Mouse (Mus musculus) neural tube, embryonic 15.5 days (tissue): ENCODE data around the gene Pfdn6. TPM values are rescaled to one million over a fixed set of nuclear protein-coding genes. Genes with fewer than 3 reads are reported as not detected.

Experiments
- ATAC-seq: fragments of 200-750 bp; cut with Nextera tagmentation; 2 replicates; pipeline ENCODE4 v1.8.0; 2017; ENCODE audit warnings: mild to moderate bottlenecking, moderate TSS enrichment, moderate library complexity; ENCODE audit not compliant: low FRiP score
- H3K27ac ChIP-seq: fragments of 300-500 bp; sonication (generic); replicated peaks from 2 replicates; pipeline ENCODE4 v1.5.1; 2015; ENCODE audit warnings: mild to moderate bottlenecking, inconsistent platforms
- H3K27me3 ChIP-seq: fragments of 300-500 bp; sonication (generic); replicated peaks from 2 replicates; pipeline ENCODE4 v1.6.1; 2015; ENCODE audit warnings: inconsistent platforms
- H3K36me3 ChIP-seq: fragments of 300-500 bp; sonication (generic); 2 replicates; pipeline ENCODE4 v1.6.1; 2015; ENCODE audit warnings: inconsistent platforms
- H3K4me1 ChIP-seq: fragments of 300-500 bp; sonication (generic); 2 replicates; pipeline ENCODE4 v1.6.1; 2015; ENCODE audit warnings: inconsistent platforms
- H3K4me2 ChIP-seq: fragments of 300-500 bp; sonication (generic); 2 replicates; pipeline ENCODE4 v1.6.1; 2015; ENCODE audit warnings: inconsistent platforms, mild to moderate bottlenecking, moderate library complexity
- H3K4me3 ChIP-seq: fragments of 300-500 bp; sonication (generic); replicated peaks from 2 replicates; pipeline ENCODE4 v1.5.1; 2015; ENCODE audit warnings: mild to moderate bottlenecking, inconsistent platforms
- H3K9ac ChIP-seq: fragments of 300-500 bp; sonication (generic); replicated peaks from 2 replicates; pipeline ENCODE4 v1.6.1; 2015; ENCODE audit warnings: mild to moderate bottlenecking, inconsistent platforms
- H3K9me3 ChIP-seq: fragments of 300-500 bp; sonication (generic); replicated peaks from 2 replicates; pipeline ENCODE4 v1.6.1; 2016; ENCODE audit warnings: inconsistent platforms
- whole genome bisulfite sequencing: fragments of 180-500 bp; shearing (Covaris S2); methylation state at CpG from one replicate; pipeline ENCODE4 v1.1.7; 2015; ENCODE audit warnings: mixed read lengths; 5-methylcytosine and 5-hydroxymethylcytosine counted together
- polyA plus RNA-seq: library from polyadenylated mRNA; unstranded; fragments of >200 nt; fragmentation: Nextera tagmentation; extraction: Ambion mirVana; gene quantifications from 2 replicates; pipeline ENCODE4 v1.2.1, GENCODE M21; 2015

Gene Pfdn6
- polyA plus RNA-seq, 1 experiment from 2014 or later = 183 TPM

- peaks cover 53% of the 10 kb centered on the region for H3K4me1 ChIP-seq
- peak overlapping the region; percentile 45 for H3K4me3 ChIP-seq
- 2% methylated on average over 52 of the region's 52 CpGs for WGBS
- H3K9me3 ChIP-seq = no peaks in the 10 kb centered on the region
- peak overlapping the region; percentile 70 for H3K4me2 ChIP-seq
- no peak for ATAC-seq
- no peaks in the 10 kb centered on the region for H3K27me3 ChIP-seq
- peak overlapping the region; percentile 60 for H3K27ac ChIP-seq
- peak overlapping the region; percentile 57 for H3K9ac ChIP-seq
- H3K36me3 ChIP-seq = peaks cover 13% of the 10 kb centered on the region; the same call in 1 of the 2 replicates
These were observed 20.5 kb downstream of the Pfdn6 start for GRCm38 (mm10) chr17:33919351-33920281.

- no peak for ATAC-seq
- peak overlapping the region; percentile 70 for H3K4me2 ChIP-seq
- H3K36me3 ChIP-seq = peaks cover 23% of the 10 kb centered on the region
- H3K27ac ChIP-seq = no peak overlapping the region
- H3K4me3 ChIP-seq = peak overlapping the region; percentile 45
- 62% methylated on average over 37 of the region's 37 CpGs for WGBS
- H3K9ac ChIP-seq = no peak overlapping the region
- H3K4me1 ChIP-seq = peaks cover 64% of the 10 kb centered on the region
- no peaks in the 10 kb centered on the region for H3K27me3 ChIP-seq
- H3K9me3 ChIP-seq = no peaks in the 10 kb centered on the region
These were observed 21.6 kb downstream of the Pfdn6 start for GRCm38 (mm10) chr17:33918293-33919203.

- WGBS = 80% methylated on average over 18 of the region's 18 CpGs
- Histone ChIP-seq H3K9ac (no peak overlapping the region), H3K27me3 (no peaks in the 10 kb centered on the region), H3K4me2 (0 out of 2 replicates have a peak overlapping the region, but pooled peaks have one; percentile 79), H3K36me3 (peaks cover 29% of the 10 kb centered on the region), H3K4me3 (no peak overlapping the region), H3K9me3 (no peaks in the 10 kb centered on the region), H3K27ac (no peak overlapping the region), H3K4me1 (peaks cover 66% of the 10 kb centered on the region)
- ATAC-seq = no peak
These were observed 22.4 kb downstream of the Pfdn6 start for GRCm38 (mm10) chr17:33917656-33918292.

- Histone ChIP-seq H3K9me3 (no peaks in the 10 kb centered on the region), H3K9ac (peak overlapping the region; percentile 49; the same call in 1 of the 2 replicates), H3K27ac (no peak overlapping the region), H3K36me3 (peaks cover 33% of the 10 kb centered on the region), H3K4me1 (peaks cover 72% of the 10 kb centered on the region), H3K27me3 (no peaks in the 10 kb centered on the region), H3K4me2 (peak overlapping the region; percentile 79), H3K4me3 (peak overlapping the region; percentile 54)
- no peak for ATAC-seq
- WGBS = 75% methylated on average over 31 of the region's 31 CpGs
These were observed 23.1 kb downstream of the Pfdn6 start for GRCm38 (mm10) chr17:33916847-33917655.

- Histone ChIP-seq H3K27ac (peak overlapping the region; percentile 88), H3K36me3 (peaks cover 41% of the 10 kb centered on the region), H3K4me3 (peak overlapping the region; percentile 54), H3K9me3 (no peaks in the 10 kb centered on the region), H3K4me1 (peaks cover 78% of the 10 kb centered on the region), H3K27me3 (no peaks in the 10 kb centered on the region), H3K4me2 (peak overlapping the region; percentile 79), H3K9ac (peak overlapping the region; percentile 49)
- ATAC-seq = peak; percentile 42
- under 1% methylated on average over 16 of the region's 20 CpGs for WGBS
These were observed 23.8 kb downstream of the Pfdn6 start for GRCm38 (mm10) chr17:33916294-33916693.

GRCm38 (mm10) chr17:33915671-33916250 lies 24.4 kb downstream of the Pfdn6 start, which contains the start of the genes Tapbp and Zbtb22:
Gene Tapbp (plus strand): TSS chr17:33915899.
Gene Zbtb22 (plus strand): TSS chr17:33915904.
- H3K4me1 ChIP-seq = peaks cover 79% of the 10 kb centered on the region

GRCm38 (mm10) chr17:33914969-33915391 lies 25.2 kb downstream of the Pfdn6 start:
- Histone ChIP-seq H3K4me1 (peaks cover 79% of the 10 kb centered on the region), H3K27me3 (no peaks in the 10 kb centered on the region), H3K4me2 (peak overlapping the region; percentile 79), H3K9ac (no peak overlapping the region), H3K9me3 (no peaks in the 10 kb centered on the region), H3K4me3 (0 out of 2 replicates have a peak overlapping the region, but pooled peaks have one; percentile 54), H3K27ac (no peak overlapping the region; the same call in 1 of the 2 replicates), H3K36me3 (peaks cover 43% of the 10 kb centered on the region)
- 68% methylated on average over 13 of the region's 13 CpGs for WGBS
- ATAC-seq = no peak

More at GRCm38 (mm10) chr17:33915671-33916250, 24.4 kb downstream of the Pfdn6 start, which contains the start of the genes Tapbp and Zbtb22:
- H3K9me3 ChIP-seq = no peaks in the 10 kb centered on the region
- H3K9ac ChIP-seq = peak within 1 kb of the TSS; percentile 49
- WGBS = under 1% methylated on average over 34 of the region's 34 CpGs
- peaks cover 43% of the 10 kb centered on the region for H3K36me3 ChIP-seq
- no peaks in the 10 kb centered on the region for H3K27me3 ChIP-seq
- peak; percentile 89 for ATAC-seq
- H3K4me2 ChIP-seq = peak within 1 kb of the TSS; percentile 79
- H3K4me3 ChIP-seq = peak within 1 kb of the TSS; percentile 54
- H3K27ac ChIP-seq = peak within 1 kb of the TSS; percentile 88

- no peaks in the 10 kb centered on the region for H3K9me3 ChIP-seq
- H3K9ac ChIP-seq = no peak overlapping the region
- WGBS = 97% methylated on average over 8 of the region's 8 CpGs
- H3K4me2 ChIP-seq = no peak overlapping the region
- peaks cover 72% of the 10 kb centered on the region for H3K4me1 ChIP-seq
- no peak for ATAC-seq
- H3K27me3 ChIP-seq = no peaks in the 10 kb centered on the region
- no peak overlapping the region for H3K27ac ChIP-seq
- H3K4me3 ChIP-seq = no peak overlapping the region
- H3K36me3 ChIP-seq = peaks cover 43% of the 10 kb centered on the region
These were observed 26.2 kb downstream of the Pfdn6 start for GRCm38 (mm10) chr17:33913905-33914304.

GRCm38 (mm10) chr17:33913264-33913663 lies 26.9 kb downstream of the Pfdn6 start:
- no peak for ATAC-seq
- Histone ChIP-seq H3K27me3 (no peaks in the 10 kb centered on the region), H3K36me3 (peaks cover 41% of the 10 kb centered on the region), H3K9ac (no peak overlapping the region), H3K27ac (no peak overlapping the region), H3K4me1 (peaks cover 67% of the 10 kb centered on the region), H3K4me2 (no peak overlapping the region), H3K4me3 (no peak overlapping the region), H3K9me3 (no peaks in the 10 kb centered on the region)
- 93% methylated on average over 10 of the region's 10 CpGs for WGBS

GRCm38 (mm10) chr17:33911813-33912414 lies 28.2 kb downstream of the Pfdn6 start:
- no peak overlapping the region for H3K4me3 ChIP-seq
- H3K4me1 ChIP-seq = peaks cover 66% of the 10 kb centered on the region
- H3K27ac ChIP-seq = no peak overlapping the region
- 93% methylated on average over 28 of the region's 28 CpGs for WGBS
- no peaks in the 10 kb centered on the region for H3K9me3 ChIP-seq
- H3K36me3 ChIP-seq = peaks cover 38% of the 10 kb centered on the region
- ATAC-seq = no peak
- H3K4me2 ChIP-seq = no peak overlapping the region
- H3K9ac ChIP-seq = 0 out of 2 replicates have a peak overlapping the region, but pooled peaks have one; percentile 10
- no peaks in the 10 kb centered on the region for H3K27me3 ChIP-seq
